Mouse (Mus musculus): ENCODE results near the gene Ifnl3.

Gene Ifnl3

DNA sequence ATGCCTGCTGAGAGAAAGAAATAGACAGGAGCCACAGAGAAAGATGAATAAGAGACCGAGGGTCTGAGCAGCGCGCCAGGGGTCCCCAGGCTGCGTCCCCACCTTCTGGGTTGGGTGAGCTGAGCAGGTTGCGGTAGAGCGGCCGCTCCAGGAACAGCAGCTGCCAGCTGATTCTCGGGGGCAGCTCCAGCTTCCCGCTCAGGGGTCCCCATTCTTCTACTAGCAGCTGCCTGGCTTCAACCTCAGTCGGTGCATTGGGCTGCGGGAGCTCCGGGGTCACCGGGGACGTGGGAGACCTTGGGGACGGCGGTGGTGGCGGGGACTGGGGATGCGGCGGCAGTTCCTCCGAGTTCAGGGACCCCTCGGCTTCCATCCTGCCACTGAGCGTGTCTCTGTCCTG, 24.0 kb downstream of the Ifnl3 start:
- DNase-seq (ENCODE audit: low read depth) = no peak

DNA sequence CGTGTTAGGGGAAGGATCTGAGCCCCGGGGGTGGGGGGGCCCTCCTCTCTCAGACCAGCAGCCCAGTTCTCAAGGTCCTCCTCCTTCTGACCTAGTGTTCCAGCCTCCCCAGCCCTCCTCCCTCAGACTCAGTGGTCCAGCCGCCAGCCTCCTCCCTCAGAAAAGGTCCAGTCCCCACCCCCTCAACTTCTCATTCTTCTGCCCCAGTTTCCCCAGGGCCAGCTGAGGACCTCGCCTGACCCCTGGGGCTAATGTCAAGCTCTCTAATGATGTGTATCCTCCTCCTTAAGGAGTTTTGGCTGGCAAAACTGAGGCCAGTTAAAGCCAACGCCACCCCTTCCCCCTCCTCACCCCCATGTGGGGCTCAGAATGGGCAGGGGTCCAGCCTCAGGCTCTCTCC, 24.5 kb downstream of the Ifnl3 start, which contains the start of gene Nccrp1:
Gene Nccrp1, minus strand, starts transcription at position 101 of the 400 bp plus-strand sequence.
- no peak for DNase-seq (ENCODE audit: low read depth)

DNA sequence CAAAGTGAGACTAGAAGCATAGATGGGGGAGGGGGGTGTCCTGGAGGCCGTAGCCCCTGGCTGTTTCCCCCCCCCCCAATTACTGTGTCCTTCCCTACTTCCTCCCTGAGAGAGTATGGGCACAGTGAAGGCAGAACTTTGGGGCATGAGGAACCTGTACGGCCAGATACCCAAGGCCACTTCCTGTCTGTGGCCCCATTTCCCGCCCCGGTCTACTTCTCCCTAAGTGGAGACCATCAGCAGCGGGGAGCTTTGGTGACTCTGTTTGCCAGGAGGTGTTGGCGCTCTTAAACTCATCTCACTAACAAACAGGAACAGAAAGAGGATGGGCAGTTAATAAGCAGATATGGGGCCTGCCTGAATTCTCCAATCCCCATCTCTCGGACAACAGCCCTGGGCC, 25.0 kb downstream of the Ifnl3 start:
- DNase-seq (ENCODE audit: low read depth) = no peak

DNA sequence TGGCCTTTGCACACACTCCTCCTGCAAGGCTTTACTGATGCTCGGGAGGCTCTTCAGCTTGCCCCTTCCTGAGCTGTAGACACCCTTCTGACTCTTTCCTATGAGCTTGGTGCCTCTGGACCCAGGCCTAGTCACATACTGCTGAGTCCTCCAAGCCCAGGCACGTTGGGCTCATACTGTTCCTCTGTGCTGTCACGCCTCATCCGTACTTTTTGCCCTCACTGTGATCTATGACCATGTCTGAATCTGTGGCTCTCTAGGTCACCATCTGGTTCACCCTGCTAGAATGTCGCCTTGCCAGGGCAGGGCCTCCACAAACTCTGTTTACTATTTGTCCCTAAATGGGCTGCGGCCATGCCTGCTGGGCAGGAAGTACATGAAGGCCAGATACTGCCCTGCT, 30.4 kb downstream of the Ifnl3 start:
- DNase-seq (ENCODE audit: low read depth) = no peak

DNA sequence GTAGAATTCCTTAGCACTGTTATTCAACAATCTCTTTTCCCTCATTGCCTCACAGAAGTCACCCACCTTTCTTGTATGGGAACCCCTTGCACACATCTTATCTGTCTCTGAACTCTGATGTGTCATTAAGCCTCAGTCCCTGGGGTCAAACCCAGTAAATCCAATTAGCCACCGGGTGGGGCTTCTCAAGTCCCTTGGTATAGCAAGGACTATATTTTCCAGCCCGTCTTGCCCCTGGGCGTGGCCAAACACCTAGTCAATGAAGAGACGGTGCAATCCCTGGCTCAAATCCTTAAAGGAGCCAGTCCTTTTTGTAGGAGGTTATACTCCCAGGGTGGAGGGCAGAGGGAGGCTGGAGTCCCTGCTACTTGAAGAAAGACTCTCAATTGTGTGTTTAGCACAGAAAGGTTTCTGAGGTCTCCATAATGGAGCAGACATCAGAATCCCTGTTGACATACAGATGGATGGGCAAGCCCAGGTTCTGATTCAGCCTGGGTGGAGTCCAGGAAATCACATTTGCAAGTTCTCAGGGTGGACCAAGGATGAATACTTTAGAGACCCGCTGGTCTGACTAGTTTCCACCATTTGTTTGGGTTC, 33.4 kb downstream of the Ifnl3 start:
- DNase-seq (ENCODE audit: low read depth) = no peak

DNA sequence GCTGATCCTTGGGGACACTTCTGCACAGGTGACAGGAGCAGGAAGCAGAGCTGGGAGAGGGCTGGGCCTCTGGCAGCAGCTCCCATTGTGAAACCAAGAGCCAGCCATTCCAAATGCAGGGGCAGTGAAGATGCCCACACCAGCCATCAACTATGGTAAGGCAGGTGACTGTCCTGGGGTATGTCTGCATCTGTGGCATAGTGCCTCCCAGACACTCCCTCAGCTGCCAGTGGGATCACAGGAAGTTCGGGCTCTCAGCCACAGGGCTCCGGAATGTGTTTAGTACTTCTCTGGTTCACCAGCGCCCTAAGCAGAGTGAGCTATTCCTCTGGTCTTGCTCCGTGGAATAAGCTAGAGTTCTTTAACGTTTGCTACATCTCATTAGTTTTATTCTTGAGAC, 34.4 kb downstream of the Ifnl3 start:
- no peak for DNase-seq (ENCODE audit: low read depth)

DNA sequence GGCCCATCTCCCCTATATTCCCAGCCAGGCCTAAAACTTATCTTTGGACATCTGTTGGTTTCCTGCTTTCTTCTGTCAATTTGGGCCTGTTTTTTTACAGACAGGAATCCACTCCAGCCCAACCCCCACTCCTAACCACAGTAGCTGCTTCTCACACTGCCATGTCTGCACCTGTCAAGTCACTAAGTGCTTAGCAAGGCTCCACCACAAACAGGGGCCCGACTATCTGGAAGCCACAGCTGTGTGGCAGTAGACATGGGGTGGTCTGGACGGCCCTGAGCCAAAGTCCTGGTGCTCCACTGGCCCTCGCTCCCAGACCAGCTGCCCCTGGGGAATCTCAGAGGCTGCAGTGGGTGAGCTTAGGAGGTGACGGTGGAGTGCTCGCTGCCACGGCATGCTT, 35.1 kb downstream of the Ifnl3 start:
- DNase-seq (ENCODE audit: low read depth) = peak; percentile 53

DNA sequence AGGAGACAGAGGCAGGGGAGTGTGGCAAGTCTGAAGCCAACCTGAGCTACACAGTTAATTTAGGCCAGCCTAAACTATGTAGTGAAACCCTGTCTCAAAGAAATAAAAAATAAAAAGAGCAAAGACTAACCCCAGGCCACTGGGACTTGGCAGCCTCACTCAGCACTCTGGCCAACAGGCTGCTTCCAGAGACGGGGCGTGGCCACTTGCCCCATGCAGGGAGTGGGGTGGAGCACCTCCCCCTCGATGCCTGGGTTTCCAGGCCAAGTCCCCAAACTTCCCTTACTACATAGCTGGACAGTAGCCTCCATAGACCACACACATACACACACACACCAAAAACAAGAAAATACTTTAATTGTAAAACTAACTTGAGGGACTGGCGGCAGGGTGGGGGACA, 35.9 kb downstream of the Ifnl3 start:
- no peak for DNase-seq (ENCODE audit: low read depth)

DNA sequence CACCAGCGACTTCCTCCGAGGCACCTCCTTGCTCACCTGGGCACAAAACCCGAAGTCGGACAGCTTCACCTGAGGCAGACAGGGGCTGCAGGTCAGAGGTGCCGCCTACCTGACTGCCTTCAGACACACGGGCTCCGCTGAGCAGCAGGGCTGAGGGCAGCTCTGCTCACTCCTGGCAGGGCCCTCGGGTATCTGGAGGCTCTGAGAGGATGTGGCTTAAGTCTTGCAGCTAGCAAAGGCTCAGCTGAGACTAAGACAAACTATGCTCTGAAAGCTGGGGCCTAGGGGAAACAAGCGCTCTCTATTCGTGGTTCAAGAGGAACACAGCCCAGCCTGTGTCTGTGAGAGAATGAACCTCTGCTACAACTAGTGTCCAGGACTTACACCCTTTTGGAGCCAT, 38.2 kb downstream of the Ifnl3 start:
- DNase-seq (ENCODE audit: low read depth) = peak; percentile 37

DNA sequence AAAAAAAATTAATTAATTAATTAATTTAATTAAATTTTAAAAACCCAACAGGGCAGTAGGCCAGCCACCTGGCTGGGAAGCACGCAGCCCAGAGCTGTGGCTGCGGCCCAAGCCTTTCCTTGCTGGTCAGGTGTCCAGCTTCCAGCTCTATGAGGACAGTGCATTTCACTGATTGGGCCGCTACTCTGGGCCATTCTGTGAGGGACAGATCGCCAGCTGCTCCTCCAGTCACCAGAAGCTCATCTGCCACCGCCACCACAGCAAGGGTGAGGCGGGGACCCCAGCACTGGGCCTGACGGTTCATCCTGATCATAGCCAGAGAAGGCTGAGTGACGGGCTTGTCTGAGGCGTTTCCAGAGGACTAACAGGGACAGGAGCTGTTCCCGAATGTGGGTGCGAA, 39.3 kb downstream of the Ifnl3 start:
- no peak for DNase-seq (ENCODE audit: low read depth)

DNA sequence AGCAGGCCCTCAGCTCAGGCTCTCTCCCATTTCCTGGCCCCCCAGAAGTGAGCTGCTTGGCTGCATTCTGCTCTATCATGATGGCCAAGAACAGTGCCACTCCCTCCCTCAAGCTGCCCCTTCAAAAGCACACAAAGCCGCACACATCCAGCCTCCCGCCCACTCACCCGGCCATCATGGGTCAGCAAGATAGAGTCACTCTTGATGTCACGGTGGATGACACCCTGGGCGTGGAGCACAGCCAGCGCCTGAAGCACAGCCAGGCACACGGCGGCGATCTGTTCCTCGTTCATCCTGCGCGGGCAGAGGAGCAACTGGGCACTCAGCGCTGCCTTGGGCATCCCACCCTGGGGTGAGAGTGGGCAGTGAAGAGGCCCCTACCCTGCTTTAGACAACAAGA, 39.7 kb downstream of the Ifnl3 start:
- DNase-seq (ENCODE audit: low read depth) = no peak

DNA sequence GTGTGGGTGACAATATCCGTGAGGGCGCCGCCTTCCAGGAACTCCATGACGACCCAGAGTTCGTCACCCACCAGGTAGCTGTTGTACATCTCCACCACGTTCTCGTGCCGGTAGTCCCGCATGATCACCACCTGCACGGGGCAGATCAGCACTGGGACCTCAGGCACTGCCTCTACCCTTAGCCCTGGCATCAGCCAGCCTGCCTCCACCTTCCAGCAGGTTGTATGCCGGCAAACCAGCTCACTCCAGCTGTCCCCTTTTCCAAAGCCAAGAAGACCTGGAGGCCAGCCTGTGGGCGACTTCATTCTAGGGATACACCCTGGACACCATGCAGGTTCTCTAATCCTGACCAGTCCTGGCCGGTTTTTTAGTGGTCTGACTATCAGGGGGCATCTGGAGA, 40.3 kb downstream of the Ifnl3 start:
- no peak for DNase-seq (ENCODE audit: low read depth)

DNA sequence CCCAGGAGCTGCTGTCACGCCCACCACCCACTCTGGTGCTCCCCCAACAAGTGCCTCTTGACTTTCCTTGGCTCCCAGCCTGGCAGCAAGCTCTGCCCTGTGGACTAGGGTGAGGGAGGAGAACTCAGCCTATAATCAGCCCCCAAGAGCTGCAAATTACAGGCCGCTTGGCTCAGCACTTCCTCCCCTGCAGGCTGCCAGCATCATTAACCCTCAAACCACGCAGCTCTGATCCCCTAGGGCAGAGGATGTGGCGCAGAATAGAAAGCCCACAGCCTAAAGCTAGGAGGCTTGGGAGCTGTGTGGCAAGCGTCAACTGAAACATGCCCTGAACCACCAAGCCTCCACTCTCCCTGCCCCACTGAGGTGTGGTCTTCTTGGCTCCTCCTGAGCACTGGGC, 42.8 kb downstream of the Ifnl3 start:
- peak; percentile 56 for DNase-seq (ENCODE audit: low read depth)

DNA sequence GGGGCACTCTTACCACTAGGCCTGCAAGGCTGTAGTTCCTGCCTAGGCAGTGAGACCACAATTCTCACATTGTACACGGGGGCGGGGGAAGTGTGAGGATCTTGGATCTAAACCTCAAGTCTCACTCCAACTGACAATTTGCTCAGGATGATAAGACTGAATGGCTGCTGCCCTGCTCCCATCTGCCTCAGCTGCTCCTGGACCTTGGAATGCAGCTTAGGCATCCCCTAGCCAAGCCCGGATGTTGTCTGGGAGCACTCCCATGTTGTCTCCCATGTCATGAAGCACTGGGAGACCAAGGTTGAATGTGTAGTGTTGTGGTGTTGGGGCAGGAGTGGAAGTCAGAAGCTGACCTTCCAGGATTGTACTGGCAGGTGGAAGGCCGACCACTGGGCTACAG, 44.9 kb downstream of the Ifnl3 start:
- no peak for DNase-seq (ENCODE audit: low read depth)

DNA sequence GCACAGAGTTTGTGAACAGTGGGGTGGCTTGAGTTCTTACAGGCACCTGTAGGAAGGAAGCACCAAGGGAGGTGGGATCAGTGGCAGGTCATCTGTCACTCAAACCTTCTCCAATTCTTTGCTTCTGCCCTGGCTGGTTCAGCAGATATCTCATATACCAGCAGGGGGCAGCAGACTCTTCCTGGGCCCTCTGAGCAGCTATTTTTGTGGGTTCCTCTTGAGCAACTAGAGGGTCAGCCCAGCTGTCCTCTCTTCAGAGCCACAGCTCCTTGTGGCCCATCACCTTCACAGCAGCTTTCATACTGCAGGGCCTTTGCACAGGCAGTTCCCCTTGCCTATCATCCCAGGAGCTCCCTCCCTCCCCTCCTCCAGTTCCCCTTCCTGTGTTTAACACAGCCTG, 45.6 kb downstream of the Ifnl3 start:
- peak; percentile 83 for DNase-seq (ENCODE audit: low read depth)

DNA sequence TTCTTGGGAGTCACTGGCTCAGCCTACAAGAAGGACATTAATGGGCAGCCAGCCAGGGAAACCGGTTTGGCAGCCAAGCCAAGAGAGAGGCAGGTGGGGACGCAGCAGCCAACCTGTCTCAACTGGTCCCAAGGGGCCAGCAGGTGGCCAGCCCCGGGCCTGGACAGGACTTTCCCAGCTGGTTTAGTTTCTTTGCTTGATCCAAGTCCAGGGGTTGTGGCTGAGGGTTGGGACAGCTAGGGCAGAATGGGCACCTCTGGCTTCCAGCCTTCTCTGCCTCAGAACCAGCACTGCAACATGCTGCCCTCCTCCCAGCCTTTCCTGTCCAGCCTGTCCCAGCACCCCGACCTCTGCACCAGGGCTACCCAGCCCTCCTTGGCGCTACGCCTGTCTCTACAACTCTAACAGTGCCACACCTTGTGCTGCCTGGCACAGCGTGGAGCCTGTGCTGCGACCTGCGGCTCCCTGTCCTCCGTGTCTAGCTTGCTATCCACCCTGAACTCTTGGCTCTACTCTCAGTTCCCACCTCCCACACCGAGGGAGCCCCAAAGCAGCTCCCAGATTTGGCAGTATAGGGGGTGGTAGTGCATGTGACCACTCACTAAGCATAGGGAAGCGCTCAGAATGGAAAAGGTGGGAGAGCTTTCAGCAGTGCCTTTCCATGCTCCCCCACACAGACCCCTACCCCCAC, 47.8 kb downstream of the Ifnl3 start:
- DNase-seq (ENCODE audit: low read depth) = no peak

DNA sequence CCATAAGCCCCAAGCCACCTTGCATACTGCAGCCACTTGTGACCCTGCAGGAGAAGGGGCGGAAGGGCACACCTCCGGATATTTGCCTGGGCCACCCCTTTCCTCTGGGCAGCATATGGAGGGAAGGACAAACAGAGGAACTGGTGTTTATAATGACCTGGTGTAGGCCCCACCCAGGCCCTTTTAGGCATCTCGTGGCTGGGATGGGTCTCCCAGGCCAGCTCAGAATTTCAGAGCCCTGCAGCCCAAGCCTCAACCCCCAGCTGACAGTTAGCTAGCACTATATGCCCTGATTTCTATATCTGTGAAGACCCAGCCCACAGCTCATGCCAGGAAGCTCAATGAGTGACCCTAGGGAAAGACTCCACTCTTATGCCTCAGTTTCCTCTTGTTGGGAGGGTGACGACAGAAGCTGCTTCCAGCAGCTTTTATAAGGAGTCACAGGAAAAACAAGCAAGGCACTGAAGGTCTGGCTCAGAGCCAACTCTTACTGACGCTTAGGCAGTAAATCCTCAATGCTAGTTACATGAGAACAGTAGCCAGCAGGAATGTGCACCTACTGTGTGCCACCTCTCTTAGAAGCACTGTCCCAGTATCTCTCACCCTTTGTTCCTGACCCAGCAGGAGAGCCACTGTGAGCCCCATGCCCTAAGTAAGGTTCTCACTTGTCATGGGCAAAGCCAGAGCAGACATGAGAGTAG, 48.5 kb downstream of the Ifnl3 start:
- no peak for DNase-seq (ENCODE audit: low read depth)

DNA sequence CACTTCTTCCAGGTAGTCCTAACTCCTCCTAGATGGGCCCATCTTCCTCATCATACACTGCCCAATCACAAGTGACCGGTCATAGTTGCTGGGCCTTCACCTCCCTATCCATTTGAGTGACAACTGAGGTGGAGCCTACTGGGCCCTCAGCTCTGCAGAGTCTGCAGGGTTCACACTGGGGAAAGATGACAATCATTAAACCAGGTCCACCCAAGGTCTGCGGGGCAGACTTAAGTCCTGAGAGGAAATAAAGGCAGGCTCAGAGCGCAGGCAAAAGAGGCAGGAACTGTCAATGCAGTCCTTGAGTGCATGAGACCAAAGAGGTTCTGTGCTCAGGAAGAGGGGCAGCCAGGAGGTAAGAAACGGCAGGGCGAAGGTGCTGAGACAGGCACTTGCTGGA, 50.1 kb downstream of the Ifnl3 start:
- no peak for DNase-seq (ENCODE audit: low read depth)

DNA sequence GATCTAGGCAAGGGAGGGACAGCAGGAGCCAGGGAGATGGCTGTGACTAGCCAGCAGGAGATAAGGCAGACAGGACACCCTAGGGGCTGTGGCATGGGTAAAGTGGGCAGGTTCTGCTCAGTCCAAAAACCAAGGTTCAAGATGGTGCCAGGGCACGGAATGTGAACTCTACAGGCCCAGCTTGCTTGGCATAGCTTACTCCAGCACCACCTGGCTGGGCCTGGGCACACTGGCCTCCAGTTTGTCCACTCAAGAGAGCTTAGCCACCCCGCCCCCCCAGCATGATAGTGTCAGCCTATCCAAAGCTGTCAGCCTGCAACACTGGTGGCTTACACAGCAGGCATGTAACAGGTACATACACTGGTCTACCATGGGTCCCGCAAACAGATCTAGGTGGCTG, 50.6 kb downstream of the Ifnl3 start:
- DNase-seq (ENCODE audit: low read depth) = no peak
